In the genomic region with DNA sequence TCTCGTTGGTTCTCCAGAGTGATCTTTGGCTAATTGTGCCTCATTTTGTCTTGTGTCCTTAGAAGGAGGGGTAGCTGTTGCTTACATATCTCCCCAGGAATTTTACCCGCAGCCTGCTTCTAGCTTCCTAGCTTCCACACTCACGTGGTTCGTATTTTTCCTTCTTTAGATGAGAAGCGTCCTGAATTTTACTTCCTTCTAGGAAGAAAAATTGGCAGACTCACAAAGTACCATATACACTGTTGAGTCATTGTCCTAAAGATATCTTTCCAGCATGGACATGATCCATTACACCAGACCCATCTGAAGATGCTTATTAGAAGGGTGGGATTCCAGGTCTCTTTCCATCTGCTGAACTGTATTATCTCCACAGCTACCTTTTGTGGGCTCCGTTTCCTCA, we compare ENCODE assay signal across 16 mouse cellular contexts.
"Had no signal": no experiment of that assay in that cellular context is flagged by ENCODE, and none has a peak within 500 bp of the region (broad histone marks: within the 10 kb centered on the region; RNA-seq: fewer than 3 reads in every experiment).

No protein-coding gene starts in this region.

- H3K27ac ChIP-seq: neural tube, embryonic 12.5 days; neural tube, embryonic 13.5 days; neural tube, embryonic 15.5 days; stomach, embryonic 15.5 days; stomach, postnatal 0 days had no signal

- DNase-seq: right cerebral cortex, adult 18-20 months; right cerebral cortex, postnatal 14 days; right cerebral cortex, postnatal 25 days; right cerebral cortex, postnatal 4 days; spleen, adult 18-20 months; thymus, adult 18-20 months; thymus, adult 2 months; thymus, postnatal 14 days; thymus, postnatal 25 days; thymus, postnatal 36 days; thymus, postnatal 4 days had no signal

- H3K4me1 ChIP-seq: neural tube, embryonic 12.5 days; neural tube, embryonic 13.5 days; neural tube, embryonic 15.5 days; stomach, embryonic 15.5 days had no signal

- H3K4me3 ChIP-seq: neural tube, embryonic 12.5 days; neural tube, embryonic 13.5 days; neural tube, embryonic 15.5 days; stomach, embryonic 15.5 days had no signal
